Mouse (Mus musculus) limb, embryonic 13.5 days (tissue): Measurements from ENCODE around the gene Traf3ip1. TPM values are rescaled to one million over a fixed set of nuclear protein-coding genes. Genes with fewer than 3 reads are reported as not detected.

Experiments
- ATAC-seq: fragments of 200-750 bp; cut with Nextera tagmentation; 2 replicates; pipeline ENCODE4 v1.8.0; 2017; ENCODE audit warnings: low read depth, moderate number of reproducible peaks, moderate TSS enrichment; ENCODE audit not compliant: low FRiP score
- H3K27ac ChIP-seq: fragments of 300-500 bp; sonication (generic); 2 replicates; pipeline ENCODE4 v1.5.1; 2015; ENCODE audit warnings: inconsistent platforms, mild to moderate bottlenecking, moderate library complexity
- H3K27me3 ChIP-seq: fragments of 300-500 bp; sonication (generic); 2 replicates; pipeline ENCODE4 v1.6.1; 2015; ENCODE audit warnings: mild to moderate bottlenecking, inconsistent platforms
- H3K36me3 ChIP-seq: fragments of 300-500 bp; sonication (generic); 2 replicates; pipeline ENCODE4 v1.6.1; 2015; ENCODE audit warnings: inconsistent platforms, mild to moderate bottlenecking, moderate library complexity
- H3K4me1 ChIP-seq: fragments of 300-500 bp; sonication (generic); 2 replicates; pipeline ENCODE4 v1.6.1; 2015; ENCODE audit warnings: inconsistent platforms
- H3K4me2 ChIP-seq: fragments of 300-500 bp; sonication (generic); replicated peaks from 2 replicates; pipeline ENCODE4 v1.6.1; 2015; ENCODE audit warnings: inconsistent platforms, mild to moderate bottlenecking, moderate library complexity
- H3K4me3 ChIP-seq: fragments of 300-500 bp; sonication (generic); 2 replicates; pipeline ENCODE4 v1.5.1; 2015; ENCODE audit warnings: moderate library complexity, mild to moderate bottlenecking, inconsistent platforms
- H3K9ac ChIP-seq: fragments of 300-500 bp; sonication (generic); 2 replicates; pipeline ENCODE4 v1.6.1; 2015; ENCODE audit warnings: mild to moderate bottlenecking, inconsistent platforms
- H3K9me3 ChIP-seq: fragments of 300-500 bp; sonication (generic); 2 replicates; pipeline ENCODE4 v1.6.1; 2016; ENCODE audit warnings: inconsistent platforms
- WGBS: fragments of 180-500 bp; shearing (Covaris S2); methylation state at CpG from one replicate; pipeline ENCODE4 v1.1.7; 2015; 5-methylcytosine and 5-hydroxymethylcytosine counted together
- polyA plus RNA-seq: library from polyadenylated mRNA; unstranded; fragments of >200 nt; fragmentation: Nextera tagmentation; extraction: Ambion mirVana; gene quantifications from 2 replicates; pipeline ENCODE4 v1.2.1, GENCODE M21; 2015

Gene Traf3ip1
- polyA plus RNA-seq, 1 experiment from 2014 or later, result 10.0 TPM

GRCm38 (mm10) chr1:91539246-91539645 is 44.8 kb downstream of the Traf3ip1 start:
- no peak for ATAC-seq
- Histone ChIP-seq H3K4me2 (peak overlapping the region; percentile 99), H3K4me3 (peak overlapping the region; percentile 85)

GRCm38 (mm10) chr1:91539704-91540270 is 45.3 kb downstream of the Traf3ip1 start:
- Histone ChIP-seq H3K4me1 (peaks cover 18% of the 10 kb centered on the region), H3K9ac (peak overlapping the region; percentile 80), H3K27me3 (peaks cover 50% of the 10 kb centered on the region), H3K36me3 (peaks cover 8% of the 10 kb centered on the region), H3K4me2 (peak overlapping the region; percentile 99), H3K4me3 (peak overlapping the region; percentile 85), H3K9me3 (no peaks in the 10 kb centered on the region), H3K27ac (no peak overlapping the region)
- peak; percentile 49 for ATAC-seq
- 3% methylated on average over 22 of the region's 22 CpGs for WGBS

More at GRCm38 (mm10) chr1:91539246-91539645, 44.8 kb downstream of the Traf3ip1 start:
- WGBS, result 33% methylated on average over 6 of the region's 6 CpGs
- Histone ChIP-seq H3K9ac (peak overlapping the region; percentile 80; the same call in 1 of the 2 replicates), H3K27me3 (peaks cover 50% of the 10 kb centered on the region), H3K36me3 (0 out of 2 replicates have a peak, but pooled peaks cover 3% of the 10 kb centered on the region), H3K27ac (no peak overlapping the region), H3K4me1 (peaks cover 18% of the 10 kb centered on the region), H3K9me3 (no peaks in the 10 kb centered on the region)

- 0% methylated on average over 41 of the region's 41 CpGs for WGBS
- peaks cover 18% of the 10 kb centered on the region for H3K4me1 ChIP-seq
- peak within 1 kb of the TSS; percentile 99 for H3K4me2 ChIP-seq
- H3K27ac ChIP-seq, result no peak within 1 kb of the TSS
- H3K27me3 ChIP-seq, result peaks cover 46% of the 10 kb centered on the region
- peaks cover 13% of the 10 kb centered on the region for H3K36me3 ChIP-seq
- H3K4me3 ChIP-seq, result peak within 1 kb of the TSS; percentile 85
- no peaks in the 10 kb centered on the region for H3K9me3 ChIP-seq
- peak within 1 kb of the TSS; percentile 80 for H3K9ac ChIP-seq
- ATAC-seq, result peak; percentile 98
Observed at GRCm38 (mm10) chr1:91540271-91540826, 45.9 kb downstream of the Traf3ip1 start, which contains the start of gene Asb1. Gene Asb1, plus strand, starts transcription at chr1:91540544.

GRCm38 (mm10) chr1:91541042-91541592 is 46.7 kb downstream of the Traf3ip1 start:
- Histone ChIP-seq H3K9ac (peak overlapping the region; percentile 80), H3K4me2 (peak overlapping the region; percentile 99), H3K36me3 (peaks cover 18% of the 10 kb centered on the region), H3K27ac (no peak overlapping the region), H3K9me3 (no peaks in the 10 kb centered on the region), H3K27me3 (peaks cover 38% of the 10 kb centered on the region), H3K4me3 (peak overlapping the region; percentile 85), H3K4me1 (peaks cover 18% of the 10 kb centered on the region)
- no peak for ATAC-seq
- 16% methylated on average over 15 of the region's 15 CpGs for WGBS

- H3K27ac ChIP-seq, result no peak overlapping the region
- ATAC-seq, result no peak
- WGBS, result 86% methylated on average over 4 of the region's 4 CpGs
Observed at GRCm38 (mm10) chr1:91543974-91544373, 49.5 kb downstream of the Traf3ip1 start.

GRCm38 (mm10) chr1:91545226-91545625 is 50.8 kb downstream of the Traf3ip1 start:
- Histone ChIP-seq H3K4me1 (peaks cover 13% of the 10 kb centered on the region), H3K9ac (no peak overlapping the region), H3K36me3 (peaks cover 43% of the 10 kb centered on the region), H3K9me3 (no peaks in the 10 kb centered on the region), H3K4me3 (no peak overlapping the region), H3K27ac (no peak overlapping the region), H3K27me3 (no peaks in the 10 kb centered on the region), H3K4me2 (no peak overlapping the region)
- 83% methylated on average over 1 of the region's 1 CpGs for WGBS
- ATAC-seq, result no peak

More at GRCm38 (mm10) chr1:91543974-91544373, 49.5 kb downstream of the Traf3ip1 start:
- peaks cover 18% of the 10 kb centered on the region for H3K4me1 ChIP-seq
- no peak overlapping the region for H3K4me3 ChIP-seq
- H3K36me3 ChIP-seq, result peaks cover 39% of the 10 kb centered on the region
- H3K27me3 ChIP-seq, result peaks cover 11% of the 10 kb centered on the region
- H3K9me3 ChIP-seq, result no peaks in the 10 kb centered on the region
- no peak overlapping the region for H3K4me2 ChIP-seq
- no peak overlapping the region for H3K9ac ChIP-seq

GRCm38 (mm10) chr1:91547567-91547966 is 53.1 kb downstream of the Traf3ip1 start:
- Histone ChIP-seq H3K27me3 (no peaks in the 10 kb centered on the region), H3K4me3 (no peak overlapping the region), H3K4me1 (peaks cover 8% of the 10 kb centered on the region), H3K4me2 (no peak overlapping the region), H3K9ac (no peak overlapping the region), H3K9me3 (no peaks in the 10 kb centered on the region), H3K27ac (no peak overlapping the region), H3K36me3 (peaks cover 51% of the 10 kb centered on the region)
- 97% methylated on average over 5 of the region's 5 CpGs for WGBS
- no peak for ATAC-seq

- no peaks in the 10 kb centered on the region for H3K9me3 ChIP-seq
- no peak overlapping the region for H3K4me3 ChIP-seq
- no peak overlapping the region for H3K9ac ChIP-seq
- ATAC-seq, result no peak
- no peak overlapping the region for H3K4me2 ChIP-seq
- no peaks in the 10 kb centered on the region for H3K27me3 ChIP-seq
- WGBS, result 76% methylated on average over 2 of the region's 2 CpGs
- no peak overlapping the region for H3K27ac ChIP-seq
- H3K4me1 ChIP-seq, result peaks cover 8% of the 10 kb centered on the region
- peaks cover 62% of the 10 kb centered on the region for H3K36me3 ChIP-seq
Observed at GRCm38 (mm10) chr1:91549073-91549472, 54.6 kb downstream of the Traf3ip1 start.

GRCm38 (mm10) chr1:91557099-91557498 is 62.7 kb downstream of the Traf3ip1 start:
- Histone ChIP-seq H3K36me3 (peaks cover 51% of the 10 kb centered on the region), H3K27me3 (no peaks in the 10 kb centered on the region), H3K9me3 (no peaks in the 10 kb centered on the region), H3K27ac (no peak overlapping the region), H3K9ac (no peak overlapping the region), H3K4me2 (no peak overlapping the region), H3K4me3 (no peak overlapping the region), H3K4me1 (peaks cover 17% of the 10 kb centered on the region; the same call in 1 of the 2 replicates)
- no peak for ATAC-seq
- 65% methylated on average over 2 of the region's 2 CpGs for WGBS

GRCm38 (mm10) chr1:91561226-91561625 is 66.8 kb downstream of the Traf3ip1 start:
- Histone ChIP-seq H3K4me3 (no peak overlapping the region), H3K9ac (no peak overlapping the region), H3K9me3 (no peaks in the 10 kb centered on the region), H3K36me3 (peaks cover 15% of the 10 kb centered on the region), H3K27me3 (no peaks in the 10 kb centered on the region), H3K27ac (no peak overlapping the region), H3K4me1 (peaks cover 41% of the 10 kb centered on the region), H3K4me2 (no peak overlapping the region)
- ATAC-seq, result no peak
- 87% methylated on average over 6 of the region's 6 CpGs for WGBS

GRCm38 (mm10) chr1:91562977-91563590 is 68.6 kb downstream of the Traf3ip1 start:
- no peak overlapping the region for H3K27ac ChIP-seq
- H3K27me3 ChIP-seq, result 0 out of 2 replicates have a peak, but pooled peaks cover 2% of the 10 kb centered on the region
- H3K36me3 ChIP-seq, result peaks cover 5% of the 10 kb centered on the region; the same call in 1 of the 2 replicates
- WGBS, result 85% methylated on average over 4 of the region's 4 CpGs
- H3K4me2 ChIP-seq, result no peak overlapping the region
- peaks cover 41% of the 10 kb centered on the region for H3K4me1 ChIP-seq
- no peak overlapping the region for H3K4me3 ChIP-seq
- no peak for ATAC-seq
- no peak overlapping the region for H3K9ac ChIP-seq
- H3K9me3 ChIP-seq, result no peaks in the 10 kb centered on the region

- peak overlapping the region; percentile 28; the same call in 1 of the 2 replicates for H3K27ac ChIP-seq
- H3K4me2 ChIP-seq, result no peak overlapping the region
- H3K9ac ChIP-seq, result no peak overlapping the region
- no peaks in the 10 kb centered on the region for H3K9me3 ChIP-seq
- no peak for ATAC-seq
- peaks cover 36% of the 10 kb centered on the region for H3K4me1 ChIP-seq
- H3K4me3 ChIP-seq, result no peak overlapping the region
- no peaks in the 10 kb centered on the region for H3K36me3 ChIP-seq
- WGBS, result 60% methylated on average over 3 of the region's 3 CpGs
- H3K27me3 ChIP-seq, result 0 out of 2 replicates have a peak, but pooled peaks cover 2% of the 10 kb centered on the region
Observed at GRCm38 (mm10) chr1:91564004-91564403, 69.6 kb downstream of the Traf3ip1 start.
